Mouse (Mus musculus) bone marrow macrophage, adult 2 months (primary cell): Measurements from ENCODE around the gene Dpf3.

Source experiments
- CTCF ChIP-seq: IDR thresholded peaks from 2 replicates; pipeline ENCODE4 v1.5.1; 2012; ENCODE audit warnings: low read depth, mild to moderate bottlenecking, low read length, moderate library complexity
- POLR2A ChIP-seq: IDR thresholded peaks from 2 replicates; pipeline ENCODE4 v1.6.1; 2012; ENCODE audit warnings: mild to moderate bottlenecking, low read depth, low read length, borderline replicate concordance

DNA sequence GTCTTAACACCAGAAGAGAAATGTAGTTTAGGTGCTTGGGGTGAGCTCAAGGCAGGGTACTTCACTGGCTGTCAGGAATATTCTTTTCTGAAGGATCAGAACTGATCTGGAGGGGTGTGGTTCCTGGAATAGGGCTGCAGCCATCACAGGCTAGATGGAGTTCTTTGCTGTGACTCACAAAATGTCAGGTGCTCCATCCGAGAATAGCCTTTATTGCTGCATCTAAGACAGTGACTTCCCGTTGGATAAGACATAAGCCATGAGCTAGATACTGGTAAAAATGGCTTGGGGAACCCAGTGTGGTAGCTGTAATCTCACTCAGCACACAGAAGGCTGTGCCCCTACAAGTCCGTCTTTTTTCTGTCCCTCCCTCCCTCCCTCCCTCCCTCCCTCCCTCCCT, 46.7 kb upstream of the Dpf3 start:
- TF ChIP-seq CTCF (no peak), POLR2A (no peak)
